Mouse (Mus musculus): ENCODE measurements around the gene Eif3i.

Gene Eif3i

GRCm38 (mm10) chr4:129620419-129621282, 20.2 kb upstream of the Eif3i start:
- no peak for DNase-seq (ENCODE audit: extremely low read depth, insufficient read length, low spot score)

GRCm38 (mm10) chr4:129618786-129619691, 18.6 kb upstream of the Eif3i start, which contains the start of gene Iqcc:
Iqcc (minus strand) TSS chr4:129619099.
- DNase-seq (ENCODE audit: extremely low read depth, insufficient read length, low spot score), result peak; percentile 87

- DNase-seq (ENCODE audit: extremely low read depth, insufficient read length, low spot score), result no peak
Measured at GRCm38 (mm10) chr4:129618031-129618430, 17.6 kb upstream of the Eif3i start.

- DNase-seq (ENCODE audit: extremely low read depth, insufficient read length, low spot score), result no peak
Measured at GRCm38 (mm10) chr4:129617121-129617641, 16.7 kb upstream of the Eif3i start.

GRCm38 (mm10) chr4:129616631-129617030, 16.2 kb upstream of the Eif3i start:
- no peak for DNase-seq (ENCODE audit: extremely low read depth, insufficient read length, low spot score)

GRCm38 (mm10) chr4:129615801-129616290, 15.4 kb upstream of the Eif3i start:
- DNase-seq (ENCODE audit: extremely low read depth, insufficient read length, low spot score), result no peak

GRCm38 (mm10) chr4:129614093-129614492, 13.6 kb upstream of the Eif3i start, which contains the start of gene Dcdc2b:
Dcdc2b (minus strand) TSS chr4:129614257.
- no peak for DNase-seq (ENCODE audit: extremely low read depth, insufficient read length, low spot score)

GRCm38 (mm10) chr4:129610472-129610871, 10.0 kb upstream of the Eif3i start:
- no peak for DNase-seq (ENCODE audit: extremely low read depth, insufficient read length, low spot score)

- no peak for DNase-seq (ENCODE audit: extremely low read depth, insufficient read length, low spot score)
Measured at GRCm38 (mm10) chr4:129610026-129610425, 9.6 kb upstream of the Eif3i start.

GRCm38 (mm10) chr4:129609139-129609631, 8.7 kb upstream of the Eif3i start:
- DNase-seq (ENCODE audit: extremely low read depth, insufficient read length, low spot score), result no peak

GRCm38 (mm10) chr4:129608426-129609025, 8.1 kb upstream of the Eif3i start:
- DNase-seq (ENCODE audit: extremely low read depth, insufficient read length, low spot score), result peak; percentile 59

- no peak for DNase-seq (ENCODE audit: extremely low read depth, insufficient read length, low spot score)
Measured at GRCm38 (mm10) chr4:129588865-129589264, 11.6 kb downstream of the Eif3i start.

- DNase-seq (ENCODE audit: extremely low read depth, insufficient read length, low spot score), result no peak
Measured at GRCm38 (mm10) chr4:129586943-129587342, 13.5 kb downstream of the Eif3i start.

GRCm38 (mm10) chr4:129585773-129586172, 14.7 kb downstream of the Eif3i start:
- no peak for DNase-seq (ENCODE audit: extremely low read depth, insufficient read length, low spot score)

- DNase-seq (ENCODE audit: extremely low read depth, insufficient read length, low spot score), result peak; percentile 17
Measured at GRCm38 (mm10) chr4:129584884-129585608, 15.4 kb downstream of the Eif3i start.

GRCm38 (mm10) chr4:129584370-129584769, 16.1 kb downstream of the Eif3i start:
- no peak for DNase-seq (ENCODE audit: extremely low read depth, insufficient read length, low spot score)

GRCm38 (mm10) chr4:129582251-129582650, 18.2 kb downstream of the Eif3i start:
- DNase-seq (ENCODE audit: extremely low read depth, insufficient read length, low spot score), result no peak

GRCm38 (mm10) chr4:129580347-129580746, 20.1 kb downstream of the Eif3i start:
- no peak for DNase-seq (ENCODE audit: extremely low read depth, insufficient read length, low spot score)

- DNase-seq (ENCODE audit: extremely low read depth, insufficient read length, low spot score), result no peak
Measured at GRCm38 (mm10) chr4:129578466-129578865, 22.0 kb downstream of the Eif3i start, which contains the start of gene Fam167b. Fam167b (minus strand) TSS chr4:129578549.

- DNase-seq (ENCODE audit: extremely low read depth, insufficient read length, low spot score), result no peak
Measured at GRCm38 (mm10) chr4:129577688-129578087, 22.8 kb downstream of the Eif3i start.

Measured in 3134 (cell line).